Mouse (Mus musculus) liver (tissue): ENCODE results near the gene Krit1.
"Not testable (repeated sequence)": the region's sequence is repeated elsewhere in the genome, so short reads cannot be mapped to it uniquely, and the experiment has no call there.

ENCODE experiments used
- DNase-seq: peaks from one replicate; pipeline ENCODE4 v3.0.0-alpha.2; 2020; ENCODE audit warnings: mixed read lengths

Gene Krit1

DNA sequence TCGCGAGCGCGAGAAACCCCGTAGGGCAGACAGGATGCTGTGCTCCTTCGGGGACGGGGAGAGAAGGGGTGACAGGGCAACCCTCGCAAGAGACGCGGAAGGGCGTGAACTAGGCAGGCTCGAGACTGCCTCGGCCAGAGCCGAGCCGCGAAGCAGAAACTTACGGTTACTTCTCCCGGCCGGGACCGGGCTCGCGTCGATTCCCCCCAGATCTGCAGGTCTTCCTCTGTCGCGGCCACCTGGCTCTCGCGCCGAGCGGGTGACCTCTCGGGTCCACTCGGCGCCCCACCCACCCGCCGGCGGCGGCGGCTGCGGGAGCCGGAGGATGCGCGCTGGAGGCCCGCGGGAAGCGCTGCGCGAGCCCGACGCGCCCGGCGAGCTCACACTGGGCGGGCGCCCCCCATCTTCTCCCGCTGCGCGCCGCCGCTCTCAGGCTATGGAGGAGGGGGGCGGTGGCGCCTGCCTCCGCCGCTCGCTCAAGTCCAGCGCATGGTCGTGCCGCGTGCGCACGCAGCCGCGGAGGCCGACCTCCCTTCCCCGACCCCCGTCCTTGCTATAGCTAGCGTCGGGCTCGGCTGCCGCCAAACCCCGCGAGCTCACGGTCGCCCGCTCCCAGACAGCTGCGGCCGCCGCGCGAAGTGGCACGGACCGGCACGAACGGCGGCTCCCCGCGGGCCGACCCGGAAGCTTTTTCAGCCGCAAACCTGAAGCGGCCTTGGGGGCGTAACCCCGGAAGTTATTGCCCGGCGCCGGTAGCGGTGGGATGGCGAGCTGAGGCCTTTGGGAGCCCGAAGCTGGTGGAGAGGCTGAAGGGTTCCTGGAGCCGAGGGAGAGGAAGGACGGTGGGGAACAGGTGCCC is at the start of gene Krit1, which contains the start of gene Ankib1:
TSS of gene Krit1 (plus strand) at position 752 of the 859 bp plus-strand sequence.
TSS of gene Ankib1 (minus strand) at position 493 of the 859 bp plus-strand sequence.
- DNase-seq = peak; percentile 88

DNA sequence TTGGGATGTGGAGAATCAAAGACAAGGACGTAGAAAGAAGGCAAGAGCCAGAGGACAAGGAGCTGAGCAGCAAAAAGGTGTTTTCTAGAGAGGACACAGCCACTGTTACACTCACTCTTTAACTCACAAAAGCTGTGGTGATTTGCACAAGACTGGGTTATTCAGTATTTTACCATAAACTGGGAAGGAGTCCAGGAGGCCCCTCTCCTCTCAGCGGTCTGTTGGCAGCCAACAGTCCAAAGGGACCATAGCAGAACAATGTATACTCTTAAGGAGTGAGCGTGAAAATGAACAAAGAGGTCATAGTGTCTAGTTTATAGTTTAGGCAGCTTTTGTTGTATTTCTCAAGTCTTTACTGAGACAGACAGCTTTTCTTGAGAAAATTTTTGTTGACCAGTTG is 31.5 kb upstream of the Krit1 start:
- DNase-seq = no peak

DNA sequence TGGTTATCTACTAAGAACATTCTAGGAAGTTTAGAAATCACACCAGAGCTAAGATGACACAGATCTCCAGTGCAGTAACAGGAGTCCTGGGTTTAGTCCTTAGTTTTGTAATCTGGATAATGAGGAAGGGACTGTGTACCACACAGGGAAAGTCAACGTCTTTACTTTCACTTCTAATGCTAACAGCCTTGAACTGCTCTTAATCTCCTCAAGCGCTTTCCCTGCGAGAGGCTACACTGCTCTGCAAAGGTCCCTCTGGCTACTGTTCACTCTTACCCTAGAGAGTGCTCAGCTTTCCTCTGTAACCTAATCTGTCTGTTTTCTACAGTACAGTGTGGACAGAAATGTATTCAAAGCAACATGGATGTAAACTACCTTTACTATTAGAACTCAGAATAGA is 31.0 kb upstream of the Krit1 start:
- DNase-seq = no peak

DNA sequence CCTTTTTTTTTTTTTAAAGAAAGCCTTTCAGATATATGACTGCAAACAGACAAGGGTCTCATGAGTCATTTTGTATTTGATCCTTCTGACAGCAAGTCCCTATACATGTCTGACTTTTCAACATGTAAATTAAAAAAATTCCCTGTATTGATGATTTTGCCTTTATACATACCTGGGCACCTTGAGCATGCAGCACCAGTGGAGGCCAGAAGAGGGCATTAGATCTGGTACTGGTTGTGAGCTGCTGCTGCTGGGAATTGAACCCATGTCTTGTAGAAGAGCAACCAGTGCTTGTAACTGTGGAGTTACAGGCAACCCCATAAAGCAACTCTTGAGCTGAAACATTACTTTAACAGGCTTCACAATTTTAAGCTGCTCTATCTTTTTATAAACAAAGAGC is 20.3 kb upstream of the Krit1 start:
- DNase-seq = peak; percentile 19

DNA sequence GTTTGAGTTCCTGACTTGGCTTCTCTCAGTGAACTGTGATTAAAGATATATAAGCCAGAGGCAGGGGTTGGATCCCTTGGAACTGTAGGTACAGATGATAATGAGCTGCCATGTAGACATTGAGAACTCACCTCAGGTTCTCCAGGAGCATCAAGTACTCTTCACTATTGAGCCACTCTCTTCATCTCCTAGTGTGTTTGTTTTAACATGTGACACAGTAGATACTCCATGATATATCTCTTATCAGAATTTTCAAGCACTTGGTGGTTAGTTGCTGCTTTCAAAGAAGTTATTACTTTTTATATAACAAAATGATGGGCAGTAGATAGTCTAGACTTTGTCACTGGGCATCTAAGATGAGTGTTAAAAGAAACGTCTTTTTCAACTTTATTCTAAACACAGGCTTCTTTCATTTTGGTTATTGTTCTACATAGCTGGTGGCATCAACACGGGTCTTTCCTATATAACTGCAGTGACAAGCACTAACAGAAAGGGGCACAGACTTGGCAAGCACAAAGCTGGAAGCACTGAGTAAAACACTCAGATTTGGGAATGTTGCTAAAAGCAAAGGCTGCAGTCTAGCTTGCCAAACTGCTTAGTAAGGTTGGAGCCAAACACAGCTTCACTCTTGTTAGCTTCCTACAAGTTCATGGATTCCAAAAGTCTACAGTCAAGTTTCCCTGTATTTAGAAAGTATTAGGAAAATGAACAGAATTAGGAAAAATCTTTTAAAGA is 18.9 kb upstream of the Krit1 start:
- no peak for DNase-seq

DNA sequence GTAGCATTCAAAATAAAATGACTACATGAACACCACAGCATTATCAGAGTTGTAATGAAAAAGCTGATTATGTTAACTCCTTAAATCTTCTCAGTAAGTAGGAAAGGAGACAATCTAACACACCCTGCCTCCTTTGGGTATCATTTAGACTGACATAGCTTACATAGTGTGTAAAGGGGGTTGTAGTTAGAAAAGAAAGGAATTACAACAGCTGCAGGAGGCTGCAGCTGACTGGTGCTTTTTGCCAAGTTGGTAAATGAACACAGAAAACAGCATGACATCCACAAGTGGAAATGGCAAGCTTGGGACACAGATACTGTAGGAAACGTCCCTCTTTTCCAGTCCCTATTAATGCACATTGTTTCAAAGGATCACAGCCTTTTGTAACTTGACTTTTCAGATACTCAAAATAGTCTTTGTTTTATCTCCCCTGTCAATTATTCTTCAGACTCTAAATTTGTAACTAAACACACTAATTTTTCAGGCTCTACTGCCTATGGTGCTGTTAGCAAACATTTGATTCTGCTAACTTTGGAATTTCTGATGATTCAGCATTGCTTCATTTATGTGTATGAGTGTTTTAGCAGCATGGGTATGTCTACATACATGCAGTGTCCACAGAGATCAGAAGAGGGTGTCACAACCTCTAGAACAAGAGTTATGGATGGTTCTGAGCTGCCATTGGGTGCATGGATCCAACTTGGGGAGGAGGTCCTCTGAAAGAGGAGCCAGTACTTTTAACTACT is 18.1 kb upstream of the Krit1 start:
- no peak for DNase-seq

DNA sequence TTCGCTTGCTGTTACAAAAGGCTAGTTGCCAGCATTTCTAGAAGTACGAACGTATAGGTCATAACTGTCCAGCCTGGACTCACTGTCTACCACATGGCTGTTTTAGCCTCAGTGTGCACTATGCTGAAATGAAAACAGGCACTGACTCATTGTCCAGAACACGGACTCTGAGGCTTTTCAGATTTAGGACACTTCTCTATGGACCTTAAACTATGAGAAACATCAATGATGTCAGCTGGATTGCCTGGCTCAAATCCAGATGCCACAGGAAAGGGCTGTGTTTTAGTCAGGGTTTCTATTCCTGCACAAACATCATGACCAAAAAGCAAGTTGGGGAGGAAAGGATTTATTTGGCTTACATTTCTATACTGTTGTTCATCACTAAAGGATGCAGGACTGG is 15.4 kb upstream of the Krit1 start:
- DNase-seq = no peak

DNA sequence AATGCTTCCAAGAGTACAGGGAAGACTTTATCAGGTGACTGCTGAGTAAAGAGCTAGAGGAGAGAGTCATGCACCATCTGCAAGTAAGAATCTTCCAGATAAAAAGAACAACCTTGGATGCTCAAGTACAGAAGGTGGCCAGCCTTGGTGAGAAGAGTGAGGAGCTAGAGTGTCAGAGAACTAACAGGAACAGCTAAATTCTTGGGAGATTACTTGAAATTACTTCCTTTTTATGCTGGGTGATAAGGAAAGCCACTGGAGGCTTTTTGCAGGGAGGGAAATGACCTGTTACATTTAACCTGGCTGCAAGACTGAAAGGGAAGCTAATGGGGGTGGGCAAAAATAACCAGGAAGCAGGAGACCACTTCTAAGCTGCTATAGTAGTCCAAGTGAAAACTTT is 11.9 kb upstream of the Krit1 start:
- DNase-seq = no peak

DNA sequence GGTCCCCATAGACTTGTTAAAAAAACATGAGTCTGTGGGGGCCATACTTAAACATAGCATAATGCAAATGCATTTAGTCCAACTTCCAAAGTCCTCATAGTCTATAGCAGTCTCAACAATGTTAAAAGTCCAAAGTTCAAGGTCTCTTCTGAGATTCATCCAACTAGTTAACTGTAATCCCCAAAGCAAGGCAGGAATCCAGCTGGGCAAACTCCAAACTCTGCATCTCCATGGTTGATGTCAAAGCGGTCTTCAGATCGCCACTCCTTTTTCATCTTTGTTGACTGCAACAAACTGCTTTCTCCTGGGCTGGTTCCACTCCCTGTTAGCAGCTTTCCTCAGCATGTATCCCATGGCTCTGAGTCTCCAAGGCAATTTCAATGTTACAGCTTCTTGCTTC is 5.9 kb upstream of the Krit1 start:
- DNase-seq = not testable (repeated sequence)

DNA sequence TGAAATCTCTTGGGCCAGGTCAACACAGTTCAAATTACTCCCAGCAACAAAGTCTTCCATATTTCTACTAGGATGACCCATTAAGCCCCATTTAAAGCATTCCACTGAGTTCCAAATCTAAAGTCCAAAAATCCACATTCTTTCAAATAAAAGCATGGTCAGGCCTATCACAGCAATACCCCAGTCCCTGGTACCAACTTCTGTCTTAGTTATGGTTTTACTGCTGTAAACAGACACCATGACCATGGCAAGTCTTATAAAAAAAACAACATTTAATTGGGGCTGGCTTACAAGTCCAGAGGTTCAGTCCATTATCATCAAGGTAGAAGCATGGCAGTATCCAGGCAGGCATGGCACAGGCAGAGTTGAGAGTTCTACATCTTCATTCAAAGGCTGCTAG is 4.3 kb upstream of the Krit1 start:
- not testable (repeated sequence) for DNase-seq

DNA sequence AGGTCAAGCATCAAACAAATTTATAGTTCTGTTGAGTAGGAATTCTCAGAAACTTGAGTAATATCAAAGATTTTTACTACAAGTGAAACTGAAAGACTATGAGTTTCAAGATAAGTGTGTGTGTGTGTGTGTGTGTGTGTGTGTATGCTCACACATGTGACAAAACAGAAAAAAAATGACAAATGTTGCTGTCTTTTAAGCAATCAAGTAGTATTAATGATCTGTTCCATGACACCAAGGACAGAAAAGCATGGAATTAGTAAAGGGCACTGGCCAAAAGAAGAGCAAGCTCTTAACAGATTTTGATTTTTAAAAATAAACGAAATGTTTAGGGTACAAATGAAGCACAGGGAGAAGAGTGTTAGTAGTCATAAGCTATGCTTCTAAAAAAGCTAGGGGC is 2.9 kb upstream of the Krit1 start:
- no peak for DNase-seq

DNA sequence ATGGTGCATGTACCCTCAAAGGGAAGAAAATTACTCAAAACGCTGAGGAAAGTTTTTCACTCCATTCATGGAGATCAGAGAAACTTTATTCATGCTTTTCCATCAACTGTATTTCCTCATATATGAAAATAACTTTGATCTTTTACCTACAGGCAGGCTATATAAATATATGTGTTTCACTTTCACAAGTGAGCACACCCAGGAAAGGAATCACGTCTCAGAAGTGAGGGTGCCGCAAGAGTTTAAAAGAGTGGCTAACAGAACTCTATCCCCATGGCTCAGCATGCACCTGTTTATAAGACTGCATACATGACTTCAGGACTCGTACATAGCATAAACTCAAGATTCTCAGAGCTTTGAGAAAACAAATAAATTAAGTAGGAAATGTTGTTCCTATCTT is 2.1 kb upstream of the Krit1 start:
- no peak for DNase-seq

DNA sequence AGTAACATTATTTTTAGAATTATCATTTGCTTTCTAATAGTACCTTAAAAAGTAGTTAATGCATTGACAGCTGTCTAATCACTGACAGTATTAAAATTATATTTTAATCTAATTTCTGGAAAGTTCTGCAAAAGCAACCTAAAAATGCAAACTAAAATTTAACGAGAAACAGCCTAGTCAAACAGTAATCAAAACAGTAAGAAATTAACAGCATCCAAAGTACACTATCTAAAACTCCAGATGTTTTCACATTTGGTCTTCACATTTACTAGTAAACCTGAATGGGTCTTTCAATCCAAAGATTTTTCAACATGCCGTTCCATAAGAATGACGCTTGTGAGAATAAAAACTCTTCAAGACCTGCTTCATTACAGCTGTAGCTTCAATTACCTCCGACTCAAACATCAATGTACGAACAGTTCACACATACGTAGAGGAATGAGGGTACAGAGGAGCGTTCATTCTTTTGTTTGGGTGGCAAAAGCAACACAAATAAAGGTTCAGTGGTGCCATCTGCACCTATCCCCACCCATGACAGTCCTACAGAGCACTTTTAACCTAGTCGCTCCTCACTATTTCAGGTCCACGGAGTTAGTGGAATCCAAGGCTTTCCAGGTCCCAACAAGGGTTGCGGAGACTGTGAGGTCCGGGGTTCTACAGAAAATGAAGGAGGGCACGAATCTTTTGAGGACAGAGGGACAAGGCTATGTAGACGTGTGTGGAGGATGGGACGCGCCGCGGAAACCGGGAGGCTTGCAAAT is 1.1 kb upstream of the Krit1 start:
- DNase-seq = no peak

DNA sequence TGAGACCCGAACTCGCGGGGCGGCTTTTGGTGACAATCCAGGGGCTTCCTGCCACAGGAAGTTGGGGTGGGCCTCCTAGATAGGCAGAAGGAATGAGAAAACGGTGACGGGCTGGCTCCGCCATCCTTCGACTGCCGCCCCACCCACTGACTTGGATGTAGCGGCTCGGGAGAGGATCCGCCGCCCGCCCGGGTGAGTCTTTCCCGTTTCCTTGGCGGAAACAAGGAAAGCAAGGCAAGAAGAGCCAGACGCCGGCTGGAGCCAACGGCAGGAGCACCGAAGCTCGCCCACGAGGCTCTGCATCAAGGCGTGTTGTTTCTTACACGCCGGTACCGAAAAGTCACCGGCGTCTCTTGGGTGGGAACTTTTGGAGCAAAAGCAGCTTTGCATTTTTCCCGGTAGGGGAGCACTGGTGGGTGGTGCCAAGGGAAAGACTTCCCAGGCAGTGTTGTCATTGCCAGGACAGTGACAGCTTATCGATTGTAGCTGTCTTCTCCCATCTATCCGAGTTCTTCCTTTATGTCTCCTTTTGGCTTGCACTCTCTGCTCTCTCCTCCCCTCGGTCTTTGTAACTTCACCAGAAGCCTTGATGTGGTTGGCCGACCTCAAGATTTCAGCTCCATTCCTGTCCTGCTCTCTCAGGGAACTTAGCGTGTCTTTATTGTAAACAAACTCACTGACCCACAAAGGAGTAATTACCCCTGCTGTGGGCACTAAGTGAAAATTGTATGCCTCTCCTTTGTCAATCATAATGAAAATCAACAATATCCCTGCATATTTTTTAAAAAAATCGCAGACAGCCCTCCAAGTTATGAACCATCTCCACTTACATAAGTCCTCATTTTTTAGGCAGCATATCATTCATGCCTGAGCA is 545 bp downstream of the Krit1 start:
- DNase-seq = peak; percentile 80

DNA sequence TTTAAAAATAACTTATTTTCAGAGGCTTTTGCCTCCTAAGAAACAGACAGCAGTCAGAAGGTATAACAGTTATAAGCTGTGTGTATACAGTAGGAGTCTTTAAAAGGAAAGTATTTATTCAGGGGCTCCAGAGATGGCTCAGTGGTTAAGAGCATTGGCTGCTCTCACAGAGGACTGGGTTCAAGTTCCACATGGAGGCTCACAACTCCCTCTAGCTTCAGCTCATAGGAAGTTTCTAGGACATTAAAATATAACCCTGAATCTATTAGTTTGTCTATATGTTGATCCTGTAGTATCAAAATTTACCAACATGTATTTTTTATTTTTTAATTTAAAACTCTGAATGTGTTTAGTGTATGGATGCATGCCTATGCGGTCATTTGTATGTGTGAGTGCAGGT is 5.5 kb downstream of the Krit1 start:
- no peak for DNase-seq

DNA sequence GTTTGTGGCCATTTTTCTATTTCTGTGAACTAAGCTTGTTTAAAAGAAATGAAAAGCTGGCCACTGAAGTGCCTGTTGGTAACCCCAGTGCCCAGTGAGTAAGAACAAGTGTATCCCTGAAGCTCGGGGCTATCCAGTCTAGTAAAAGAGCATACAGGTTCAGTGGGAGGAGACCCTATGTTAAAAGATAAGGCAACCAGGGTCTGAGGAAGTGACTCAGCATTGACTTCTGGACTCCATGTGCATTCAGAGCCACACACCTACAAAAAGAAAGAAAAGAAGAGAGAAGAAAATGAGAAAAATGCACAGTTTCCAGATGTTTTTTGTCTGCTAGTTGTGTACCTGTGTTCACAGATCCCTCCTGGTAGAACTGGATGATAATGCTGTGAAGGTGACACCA is 31.1 kb downstream of the Krit1 start:
- no peak for DNase-seq

DNA sequence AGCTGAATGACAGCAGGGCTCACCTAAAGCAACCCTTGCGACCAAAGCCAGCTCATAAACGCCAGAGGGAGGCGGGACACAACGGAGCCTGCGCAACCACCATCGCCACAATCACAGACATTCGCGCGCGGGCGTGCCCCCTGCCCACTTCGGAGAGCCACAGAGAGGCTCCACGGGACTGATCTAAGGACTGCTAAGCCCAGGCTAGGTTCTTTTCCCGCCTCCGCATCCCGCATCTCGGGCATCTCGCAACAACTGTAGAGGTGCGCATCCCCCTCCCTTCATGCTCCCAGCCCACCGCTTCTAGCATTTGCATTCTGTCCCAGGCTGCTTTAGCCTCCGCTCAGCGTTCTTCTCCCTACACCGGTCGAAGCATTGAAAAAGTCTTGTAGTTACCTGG is 42.0 kb downstream of the Krit1 start, which contains the start of gene Lrrd1:
TSS of gene Lrrd1 (plus strand) at position 148 of the 400 bp plus-strand sequence.
- no peak for DNase-seq

DNA sequence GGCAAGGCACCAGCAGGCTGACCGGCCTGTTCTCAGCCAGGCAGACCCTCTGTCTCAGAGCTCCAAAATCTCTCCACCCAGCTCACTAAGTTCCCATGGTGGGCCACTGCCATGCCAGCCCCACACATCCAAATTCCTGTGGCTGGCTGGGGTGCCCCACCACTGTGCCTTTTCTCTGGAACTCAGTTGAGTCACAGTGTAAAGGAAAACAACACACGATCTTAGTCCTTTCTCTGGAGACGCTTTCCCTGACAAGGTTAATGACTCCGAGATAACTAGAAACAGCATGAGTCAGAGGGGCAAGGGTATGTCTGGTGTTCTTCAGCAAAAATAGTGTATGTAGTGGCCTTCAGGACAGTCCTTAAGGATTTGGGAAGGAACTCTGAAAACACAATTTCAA is 67.2 kb downstream of the Krit1 start:
- DNase-seq = no peak

DNA sequence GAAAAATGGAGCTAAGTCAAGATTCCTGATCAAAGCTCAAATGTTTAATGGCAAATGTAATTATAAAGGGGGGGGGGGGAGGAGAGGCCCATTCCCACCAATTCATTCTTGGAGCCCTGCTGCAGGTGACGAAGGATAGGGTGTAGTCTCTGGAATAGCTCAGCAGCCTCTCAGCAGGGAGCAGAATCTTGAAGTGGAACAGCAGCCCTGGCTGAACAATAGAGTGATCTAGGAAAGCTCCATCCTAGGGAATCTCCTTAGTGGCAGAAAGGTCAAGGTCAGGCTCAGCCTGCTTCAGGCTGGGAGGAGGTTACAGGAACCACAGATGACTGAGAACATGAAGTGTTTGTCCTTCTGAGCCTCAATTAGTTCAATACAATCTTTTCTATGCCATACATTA is 69.4 kb downstream of the Krit1 start:
- no peak for DNase-seq

DNA sequence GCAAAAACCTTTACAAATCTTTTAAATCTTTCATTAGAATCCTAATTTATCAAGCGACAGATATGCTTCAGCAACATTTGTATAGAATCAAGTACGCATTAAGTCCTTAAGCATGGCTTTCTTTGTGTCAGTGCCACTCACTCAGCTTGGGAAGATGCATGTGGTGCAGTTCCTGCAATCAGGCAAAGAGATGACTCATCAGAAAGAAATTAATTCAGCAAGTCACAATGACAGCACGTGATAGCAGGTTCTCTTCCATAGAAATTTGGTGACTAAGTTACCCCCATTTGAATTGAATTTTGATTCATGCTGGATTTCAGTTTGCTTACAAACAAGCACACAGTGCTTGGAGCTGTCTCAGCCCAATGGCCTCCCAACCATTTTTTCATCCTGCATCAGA is 70.5 kb downstream of the Krit1 start:
- DNase-seq = no peak

DNA sequence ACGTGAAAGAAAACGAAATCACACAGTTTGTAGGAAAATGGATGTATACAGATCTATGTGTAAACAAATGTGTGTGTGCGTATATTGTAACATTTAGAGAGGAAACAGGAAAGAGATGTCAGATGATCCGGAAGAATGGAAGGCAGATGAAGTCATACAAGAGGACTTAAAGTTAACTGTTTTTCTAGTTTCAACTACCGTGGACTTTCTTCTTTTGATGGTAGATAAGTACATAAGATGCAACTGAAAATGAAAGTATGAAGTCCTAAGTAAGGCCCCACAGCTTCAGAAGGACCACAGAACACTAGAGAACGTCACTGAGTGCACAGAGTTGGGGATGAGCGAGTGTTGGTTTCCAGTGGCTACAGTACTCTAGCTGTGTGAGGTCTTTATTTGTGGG is 83.9 kb downstream of the Krit1 start:
- DNase-seq = not testable (repeated sequence)

DNA sequence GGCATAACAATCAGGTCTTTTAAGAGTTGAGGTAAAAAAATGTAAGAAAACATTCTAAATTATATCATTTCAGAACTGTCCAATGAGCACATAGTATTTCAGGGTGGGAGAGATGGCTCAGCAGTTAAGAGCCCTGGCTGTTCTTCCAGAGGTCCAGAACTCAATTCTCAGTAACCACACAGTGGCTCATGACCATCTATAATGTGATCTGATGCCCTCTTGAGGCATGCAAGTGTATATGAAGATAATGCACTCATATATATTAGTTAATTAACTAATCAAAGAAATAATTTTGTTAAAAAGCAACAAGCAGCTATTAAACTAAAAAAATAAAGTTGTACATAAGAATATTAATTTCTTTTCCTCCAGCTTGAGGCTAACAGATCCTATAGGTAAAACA is 86.2 kb downstream of the Krit1 start:
- DNase-seq = no peak
